Mouse (Mus musculus) testis, adult 2 months (tissue): ENCODE results near the gene Megf8.

Experiments
- CTCF ChIP-seq: fragments of 200-500 bp; IDR thresholded peaks from 2 replicates; pipeline ENCODE4 v1.5.1; 2012; ENCODE audit warnings: low read depth, mild to moderate bottlenecking, inconsistent platforms, low read length, moderate library complexity; ENCODE audit not compliant: control insufficient read depth, insufficient read depth, insufficient replicate concordance
- POLR2A ChIP-seq: fragments of 200-500 bp; IDR thresholded peaks from 2 replicates; pipeline ENCODE4 v1.6.1; 2012; ENCODE audit warnings: low read depth, mild to moderate bottlenecking, inconsistent platforms, low read length, moderate library complexity; ENCODE audit not compliant: control insufficient read depth

DNA sequence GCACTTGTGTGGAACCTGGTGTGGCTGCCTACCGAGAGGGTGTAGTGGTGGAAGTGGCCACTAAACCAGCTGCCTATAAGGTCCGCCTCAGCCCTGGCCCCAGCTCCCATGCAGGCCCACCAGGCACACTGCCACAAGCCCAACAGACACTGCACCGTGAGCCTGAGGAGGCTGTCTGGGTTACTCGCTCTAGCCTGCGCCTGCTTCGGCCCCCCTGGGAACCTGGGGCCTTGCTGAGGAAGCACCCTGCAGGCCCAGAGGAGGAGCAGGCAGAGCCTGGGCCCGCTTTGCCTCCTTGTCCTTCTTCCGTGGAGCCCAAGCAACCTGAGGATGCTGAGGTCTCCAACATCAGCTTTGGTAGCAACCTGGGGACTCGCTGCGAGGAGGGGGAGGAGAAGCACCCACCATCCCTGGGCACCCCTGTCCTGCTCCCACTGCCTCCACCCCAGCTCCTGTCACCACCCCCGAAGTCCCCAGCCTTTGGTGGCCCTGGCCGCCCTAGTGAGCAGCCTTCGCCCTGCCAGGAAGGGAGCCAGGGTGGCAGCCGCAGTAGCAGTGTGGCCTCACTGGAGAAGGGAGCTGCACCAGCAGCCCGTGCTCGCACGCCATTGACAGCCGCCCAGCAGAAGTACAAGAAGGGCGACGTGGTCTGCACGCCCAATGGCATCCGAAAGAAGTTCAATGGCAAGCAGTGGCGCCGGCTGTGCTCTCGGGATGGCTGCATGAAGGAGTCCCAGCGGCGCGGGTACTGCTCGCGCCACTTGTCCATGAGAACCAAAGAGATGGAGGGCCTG, 45.1 kb upstream of the Megf8 start:
- TF ChIP-seq CTCF (no peak), POLR2A (no peak)
